Mouse (Mus musculus) forebrain, embryonic 10.5 days (tissue): Measurements from ENCODE around the gene Rufy1. TPM values are rescaled to one million over a fixed set of nuclear protein-coding genes. Genes with fewer than 3 reads are reported as not detected.
"Not testable (repeated sequence)": the region's sequence is repeated elsewhere in the genome, so short reads cannot be mapped to it uniquely, and the experiment has no call there.

Source experiments
- DNase-seq: peaks from one replicate; pipeline ENCODE4 v3.0.0-alpha.2; 2017; ENCODE audit warnings: low spot score; ENCODE audit errors: extremely low spot score
- H3K27ac ChIP-seq: fragments of 300-500 bp; sonication (generic); 2 replicates; pipeline ENCODE4 v1.5.1; 2016; ENCODE audit warnings: mild to moderate bottlenecking
- H3K27me3 ChIP-seq: fragments of 300-500 bp; sonication (generic); 2 replicates; pipeline ENCODE4 v1.6.1; 2016; ENCODE audit warnings: mild to moderate bottlenecking; ENCODE audit not compliant: poor library complexity, severe bottlenecking
- H3K36me3 ChIP-seq: fragments of 300-500 bp; sonication (generic); replicated peaks from 2 replicates; pipeline ENCODE4 v1.6.1; 2016; ENCODE audit warnings: mild to moderate bottlenecking, moderate library complexity
- H3K4me1 ChIP-seq: fragments of 300-500 bp; sonication (generic); 2 replicates; pipeline ENCODE4 v1.6.1; 2016
- H3K4me3 ChIP-seq: fragments of 300-500 bp; sonication (generic); 2 replicates; pipeline ENCODE4 v1.5.1; 2016; ENCODE audit warnings: mild to moderate bottlenecking, moderate library complexity
- H3K9me3 ChIP-seq: fragments of 300-500 bp; sonication (generic); 2 replicates; pipeline ENCODE4 v1.6.1; 2016; ENCODE audit warnings: mild to moderate bottlenecking, moderate library complexity
- WGBS: fragments of 180-500 bp; shearing (Covaris S2); methylation state at CpG from one replicate; pipeline ENCODE4 v1.1.7; 2016; 5-methylcytosine and 5-hydroxymethylcytosine counted together
- polyA plus RNA-seq: library from polyadenylated mRNA; unstranded; fragments of >200 nt; fragmentation: Nextera tagmentation; extraction: Ambion mirVana; gene quantifications from 2 replicates; pipeline ENCODE4 v1.2.1, GENCODE M21; 2016

Gene Rufy1
- polyA plus RNA-seq, 1 experiment from 2014 or later = 23.1 TPM

GRCm38 (mm10) chr11:50373086-50373485, 57.8 kb downstream of the Rufy1 start:
- peaks cover 26% of the 10 kb centered on the region for H3K27me3 ChIP-seq
- H3K27ac ChIP-seq = no peak overlapping the region
- H3K36me3 ChIP-seq = no peaks in the 10 kb centered on the region
- DNase-seq = no peak
- H3K4me1 ChIP-seq = peaks cover 40% of the 10 kb centered on the region
- H3K9me3 ChIP-seq = no peaks in the 10 kb centered on the region
- no peak overlapping the region for H3K4me3 ChIP-seq

DNA sequence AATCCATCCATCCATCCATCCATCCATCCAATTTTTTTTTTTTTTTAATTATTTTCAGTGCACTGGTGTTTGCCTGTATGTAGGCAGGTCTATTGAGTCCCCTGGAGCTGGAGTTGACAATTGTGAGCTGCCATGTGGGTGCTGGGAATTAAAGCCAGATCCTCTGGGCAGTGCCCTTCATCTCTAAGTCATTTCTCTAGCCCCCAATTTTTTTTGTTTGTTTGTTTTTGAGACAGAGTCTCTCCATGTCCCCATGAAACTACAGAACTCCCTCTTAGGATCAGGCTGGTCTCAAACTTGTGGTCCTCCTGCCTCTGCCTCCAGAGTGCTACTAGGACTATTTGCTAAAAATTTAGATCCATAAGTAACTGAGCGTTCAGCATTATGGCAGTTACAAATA, 59.0 kb downstream of the Rufy1 start:
- 89% methylated on average over 1 of the region's 1 CpGs for WGBS
- Histone ChIP-seq H3K36me3 (no peaks in the 10 kb centered on the region), H3K27me3 (peaks cover 26% of the 10 kb centered on the region), H3K27ac (no peak overlapping the region), H3K4me1 (peaks cover 39% of the 10 kb centered on the region), H3K4me3 (peak overlapping the region; percentile 50; the same call in 1 of the 2 replicates), H3K9me3 (no peaks in the 10 kb centered on the region)
- DNase-seq = no peak

- peaks cover 34% of the 10 kb centered on the region for H3K4me1 ChIP-seq
- H3K4me3 ChIP-seq = peak overlapping the region; percentile 50
- H3K27me3 ChIP-seq = peaks cover 26% of the 10 kb centered on the region
- WGBS = 3% methylated on average over 18 of the region's 18 CpGs
- no peaks in the 10 kb centered on the region for H3K9me3 ChIP-seq
- DNase-seq = peak; percentile 68
- H3K36me3 ChIP-seq = no peaks in the 10 kb centered on the region
- peak overlapping the region; percentile 86 for H3K27ac ChIP-seq
Observed at GRCm38 (mm10) chr11:50371399-50371841, 59.5 kb downstream of the Rufy1 start.

DNA sequence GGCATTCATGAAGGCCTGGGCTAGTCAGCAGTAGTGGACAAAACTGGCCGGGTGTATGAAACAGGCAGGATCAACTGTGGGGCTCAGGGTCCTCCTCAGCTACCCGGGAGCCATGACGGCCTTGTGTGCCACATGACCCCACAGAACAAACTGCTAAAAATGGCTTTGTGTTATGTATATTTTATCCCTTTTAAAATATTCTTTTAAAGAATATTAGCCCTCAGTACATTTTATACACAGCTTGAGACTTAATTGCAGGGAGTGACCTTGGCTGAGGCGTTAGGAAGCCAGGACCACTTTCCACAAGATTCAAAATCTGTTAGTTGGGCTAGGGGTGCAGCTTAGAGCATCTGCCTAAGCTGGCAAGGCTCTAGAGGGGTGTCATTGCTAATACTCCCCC, 60.0 kb downstream of the Rufy1 start:
- 63% methylated on average over 4 of the region's 4 CpGs for WGBS
- Histone ChIP-seq H3K27ac (peak overlapping the region; percentile 86), H3K4me3 (peak overlapping the region; percentile 50), H3K4me1 (peaks cover 30% of the 10 kb centered on the region), H3K9me3 (no peaks in the 10 kb centered on the region), H3K27me3 (peaks cover 25% of the 10 kb centered on the region), H3K36me3 (no peaks in the 10 kb centered on the region)
- no peak for DNase-seq

DNA sequence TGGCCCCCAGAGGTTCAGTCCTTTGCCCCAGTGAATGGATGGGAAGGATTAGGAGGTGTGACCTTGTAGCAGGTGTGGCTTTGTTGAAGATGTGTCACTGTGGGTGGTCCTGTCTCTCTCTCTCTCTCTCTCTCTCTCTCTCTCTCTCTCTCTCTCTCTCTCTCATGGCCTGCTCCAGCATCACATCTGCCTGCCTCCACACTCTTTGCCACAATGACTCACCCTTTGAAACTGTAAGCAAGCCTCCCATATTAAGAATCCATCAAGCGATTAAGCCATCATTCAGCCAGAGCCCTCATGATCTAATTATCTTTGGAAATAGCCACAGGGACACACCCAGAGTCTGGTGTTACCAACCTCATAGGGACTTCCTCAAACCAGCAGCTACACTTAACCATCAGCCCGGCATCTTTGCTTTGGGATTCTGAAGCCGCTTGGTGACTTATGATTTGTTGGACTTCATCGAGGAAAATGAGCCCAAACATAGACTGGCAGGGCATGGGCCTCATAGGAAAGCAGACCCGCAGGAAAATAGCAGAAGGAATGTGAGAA, 61.5 kb downstream of the Rufy1 start:
- no peak overlapping the region for H3K27ac ChIP-seq
- peaks cover 10% of the 10 kb centered on the region; the same call in 1 of the 2 replicates for H3K27me3 ChIP-seq
- no peaks in the 10 kb centered on the region for H3K36me3 ChIP-seq
- peaks cover 16% of the 10 kb centered on the region for H3K4me1 ChIP-seq
- no peaks in the 10 kb centered on the region for H3K9me3 ChIP-seq
- no peak overlapping the region for H3K4me3 ChIP-seq
- DNase-seq = no peak
- WGBS = 94% methylated on average over 5 of the region's 5 CpGs

DNA sequence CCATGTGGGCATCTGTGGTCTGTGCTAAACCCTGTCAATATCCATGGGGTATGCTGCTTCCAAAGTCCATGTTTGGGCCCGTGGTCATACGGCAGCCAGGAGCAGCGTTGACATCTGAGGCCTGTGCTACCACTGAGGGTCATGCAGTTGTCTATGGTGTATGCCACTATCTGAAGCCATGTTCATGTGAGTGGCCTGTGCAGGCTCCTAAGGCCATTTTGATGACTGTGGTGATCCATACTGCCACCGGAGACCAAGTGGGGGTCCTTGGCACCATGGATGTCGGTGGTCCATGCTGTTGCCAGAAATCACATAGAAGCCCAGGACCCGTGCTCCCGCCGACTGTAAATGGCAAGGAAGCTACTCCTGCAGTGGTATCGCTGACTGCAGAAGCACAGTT, 63.4 kb downstream of the Rufy1 start:
- 93% methylated on average over 9 of the region's 9 CpGs for WGBS
- Histone ChIP-seq H3K4me3 (no peak overlapping the region), H3K27ac (no peak overlapping the region), H3K9me3 (no peaks in the 10 kb centered on the region), H3K36me3 (no peaks in the 10 kb centered on the region), H3K27me3 (0 out of 2 replicates have a peak, but pooled peaks cover 5% of the 10 kb centered on the region), H3K4me1 (peaks cover 16% of the 10 kb centered on the region)
- DNase-seq = no peak

DNA sequence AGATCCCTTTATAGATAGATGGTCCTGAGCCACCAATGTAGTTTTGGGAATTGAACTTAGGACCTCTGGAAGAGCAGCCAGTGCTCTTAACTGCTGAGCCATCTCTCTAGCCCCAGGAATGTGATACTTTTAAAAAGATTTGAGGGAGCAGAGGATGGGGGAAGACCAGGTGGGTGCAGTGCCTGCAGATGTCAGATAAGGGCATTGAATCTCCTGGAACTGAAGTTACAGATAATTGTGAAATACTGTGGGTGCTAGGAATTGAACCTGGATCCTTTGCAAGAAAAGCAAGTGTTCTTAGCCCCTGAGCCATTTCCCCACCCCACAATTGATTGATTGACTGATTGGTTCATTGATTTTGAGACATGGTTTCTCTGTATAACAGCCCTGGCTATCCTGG, 65.6 kb downstream of the Rufy1 start:
- Histone ChIP-seq H3K27ac (no peak overlapping the region), H3K27me3 (peaks cover 16% of the 10 kb centered on the region), H3K4me3 (no peak overlapping the region), H3K9me3 (no peaks in the 10 kb centered on the region), H3K36me3 (no peaks in the 10 kb centered on the region), H3K4me1 (no peaks in the 10 kb centered on the region)
- DNase-seq = no peak

DNA sequence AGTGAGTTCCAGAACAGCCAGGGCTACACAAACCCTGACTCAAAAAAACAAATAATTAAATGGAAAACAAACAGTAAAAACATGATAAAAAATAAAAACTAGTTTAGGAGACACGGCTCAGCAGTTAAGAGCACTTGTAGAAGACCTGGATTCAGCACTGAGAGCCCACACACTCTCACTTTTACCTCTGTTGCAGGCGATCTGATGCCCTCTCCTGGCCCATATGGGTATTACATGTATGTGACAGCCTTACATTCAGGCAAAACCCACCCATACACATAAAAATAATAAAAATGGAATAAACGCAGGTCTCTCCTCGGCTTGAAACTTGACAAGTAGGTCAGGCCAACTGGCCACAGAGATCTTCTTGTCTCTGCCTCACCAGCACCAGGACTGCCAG, 66.4 kb downstream of the Rufy1 start:
- no peaks in the 10 kb centered on the region for H3K9me3 ChIP-seq
- peaks cover 24% of the 10 kb centered on the region for H3K27me3 ChIP-seq
- H3K4me3 ChIP-seq = no peak overlapping the region
- DNase-seq = peak; percentile 67
- 11% methylated on average over 4 of the region's 4 CpGs for WGBS
- H3K4me1 ChIP-seq = peaks cover 2% of the 10 kb centered on the region
- no peaks in the 10 kb centered on the region for H3K36me3 ChIP-seq
- no peak overlapping the region for H3K27ac ChIP-seq

DNA sequence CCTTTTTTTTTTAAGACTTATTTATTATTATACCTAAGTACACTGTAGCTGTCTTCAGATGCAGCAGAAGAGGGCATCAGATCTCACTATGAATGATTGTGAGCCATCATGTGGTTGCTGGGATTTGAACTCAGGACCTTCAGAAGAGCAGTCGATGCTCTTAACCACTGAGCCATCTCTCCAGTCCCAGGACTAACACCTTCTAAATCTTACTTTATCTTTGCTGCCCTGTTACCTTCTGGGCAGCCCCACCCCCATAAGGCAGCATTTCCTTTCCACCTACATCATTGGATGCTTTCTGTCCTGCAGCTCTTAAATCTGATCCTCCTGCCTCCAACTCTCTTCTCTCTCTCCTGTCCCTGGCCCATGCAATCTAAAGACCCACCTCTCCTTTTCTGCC, 69.6 kb downstream of the Rufy1 start:
- H3K36me3 ChIP-seq, H3K9me3 ChIP-seq, H3K4me3 ChIP-seq, H3K27ac ChIP-seq, DNase-seq: not testable (repeated sequence)
- peaks cover 11% of the 10 kb centered on the region for H3K4me1 ChIP-seq
- H3K27me3 ChIP-seq = peaks cover 49% of the 10 kb centered on the region
- WGBS = 89% methylated on average over 1 of the region's 1 CpGs

DNA sequence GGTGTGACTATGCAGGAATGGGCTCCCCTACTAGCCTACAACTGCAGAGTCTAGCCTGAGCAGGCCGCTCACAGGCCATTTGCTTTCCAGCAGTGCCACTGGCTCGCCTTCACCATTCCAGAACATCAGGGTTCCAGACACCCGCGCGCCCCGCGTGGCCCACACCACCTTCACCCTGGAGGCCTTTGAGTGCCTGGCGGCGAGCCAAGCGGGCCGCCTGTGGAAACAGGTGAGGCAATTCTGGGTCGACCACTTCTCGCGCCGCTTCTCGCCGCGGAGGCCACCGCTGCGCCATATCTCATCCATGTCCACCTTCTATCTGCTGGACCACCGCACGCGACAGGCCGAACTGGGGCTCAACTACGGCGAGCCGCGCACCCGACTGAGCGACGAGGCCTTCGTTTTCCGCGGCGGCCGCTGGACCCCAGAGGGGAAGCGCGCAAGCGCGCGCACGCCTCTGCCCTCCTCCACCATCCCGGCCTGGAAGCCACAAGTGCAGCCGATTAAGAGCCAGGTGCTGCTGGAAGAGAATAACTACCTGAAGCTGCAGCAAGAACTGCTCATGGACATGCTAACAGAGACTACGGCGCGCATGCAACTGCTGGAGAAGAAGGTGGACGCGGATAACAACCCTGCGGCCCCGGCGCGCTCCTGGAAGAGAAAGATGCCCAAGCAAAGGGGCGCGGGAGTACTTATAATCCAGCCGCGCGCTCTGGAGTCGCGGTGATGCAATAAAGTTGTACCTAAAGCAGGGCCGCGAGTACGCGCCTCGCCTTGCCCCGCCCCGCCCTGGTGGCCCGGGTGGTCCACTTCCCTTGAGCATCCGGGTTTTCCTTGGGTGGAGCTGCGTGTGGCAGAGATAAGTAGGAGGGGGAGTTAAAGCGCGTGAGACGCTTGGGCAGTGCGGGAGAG, 71.7 kb downstream of the Rufy1 start:
- 4% methylated on average over 74 of the region's 74 CpGs for WGBS
- peak; percentile 72 for DNase-seq
- no peaks in the 10 kb centered on the region for H3K36me3 ChIP-seq
- peak overlapping the region; percentile 87 for H3K27ac ChIP-seq
- H3K27me3 ChIP-seq = peaks cover 49% of the 10 kb centered on the region
- H3K4me3 ChIP-seq = peak overlapping the region; percentile 65
- H3K9me3 ChIP-seq = no peaks in the 10 kb centered on the region
- H3K4me1 ChIP-seq = peaks cover 11% of the 10 kb centered on the region

DNA sequence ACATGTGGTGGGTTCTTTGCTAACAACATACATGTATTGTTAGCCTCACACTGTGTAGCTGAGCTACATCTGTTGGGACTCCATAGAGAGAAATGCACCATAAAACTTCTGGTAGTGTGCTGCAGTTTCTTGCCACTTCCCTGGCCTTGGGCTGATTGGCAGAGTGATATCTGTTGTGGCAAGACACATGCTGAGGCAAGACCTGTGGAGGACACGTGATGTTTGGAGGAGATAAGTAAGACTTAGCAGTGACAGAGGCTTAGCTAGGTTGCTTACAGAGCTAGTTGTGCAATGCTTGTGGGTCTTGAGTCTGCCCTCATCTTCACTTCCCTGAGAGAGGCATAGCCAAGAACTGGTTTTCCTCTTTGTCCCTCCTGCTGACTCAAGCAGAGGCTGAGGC, 75.5 kb downstream of the Rufy1 start:
- Histone ChIP-seq H3K9me3 (no peaks in the 10 kb centered on the region), H3K27ac (no peak overlapping the region), H3K4me1 (peaks cover 11% of the 10 kb centered on the region), H3K36me3 (no peaks in the 10 kb centered on the region), H3K27me3 (peaks cover 33% of the 10 kb centered on the region), H3K4me3 (no peak overlapping the region)
- DNase-seq = no peak
- WGBS = 76% methylated on average over 1 of the region's 1 CpGs

GRCm38 (mm10) chr11:50354851-50355250, 76.1 kb downstream of the Rufy1 start:
- no peak for DNase-seq
- H3K4me3 ChIP-seq = no peak overlapping the region
- no peaks in the 10 kb centered on the region for H3K9me3 ChIP-seq
- H3K36me3 ChIP-seq = no peaks in the 10 kb centered on the region
- H3K27ac ChIP-seq = no peak overlapping the region
- H3K4me1 ChIP-seq = peaks cover 11% of the 10 kb centered on the region
- H3K27me3 ChIP-seq = peaks cover 28% of the 10 kb centered on the region
- WGBS = 80% methylated on average over 3 of the region's 3 CpGs

DNA sequence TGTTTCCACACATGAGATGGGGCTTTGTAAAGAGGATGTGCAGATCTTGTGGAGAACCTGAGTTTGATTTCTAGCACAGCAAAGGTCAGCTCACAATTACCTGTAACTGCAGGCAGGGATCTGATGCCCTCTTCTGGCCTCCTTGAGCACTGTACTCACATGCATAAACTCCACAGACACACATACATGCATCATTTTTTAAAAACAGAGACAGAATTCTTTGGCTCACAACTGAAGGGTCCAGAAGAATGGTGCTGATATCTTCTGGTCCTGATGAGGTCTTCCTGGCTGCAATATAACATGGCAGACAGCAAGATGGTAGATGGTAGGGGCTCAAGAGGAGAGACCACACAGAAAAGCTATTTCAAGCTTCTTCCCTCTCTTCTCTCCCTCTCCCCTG, 76.8 kb downstream of the Rufy1 start, which contains the start of gene Cby3:
TSS of gene Cby3 (plus strand) at position 301 of the 400 bp plus-strand sequence.
- Histone ChIP-seq H3K9me3 (no peaks in the 10 kb centered on the region), H3K27ac (no peak within 1 kb of the TSS), H3K4me3 (no peak within 1 kb of the TSS), H3K36me3 (no peaks in the 10 kb centered on the region), H3K4me1 (peaks cover 5% of the 10 kb centered on the region), H3K27me3 (peaks cover 21% of the 10 kb centered on the region)
- no peak for DNase-seq
